Mouse (Mus musculus): ENCODE measurements around the gene Myct1. TPM values are rescaled to one million over a fixed set of nuclear protein-coding genes. Genes with fewer than 3 reads are reported as not detected.

Myct1 gene
- total RNA-seq (2021): 1 to 10 TPM; 1.0 to 1.3 TPM
- long read RNA-seq: 0 reads

- no peak for DNase-seq (ENCODE audit: low spot score in 2 of 2)
Measured at GRCm38 (mm10) chr10:5593464-5593863, at the start of gene Myct1. Gene Myct1 (plus strand): TSS chr10:5593775.

GRCm38 (mm10) chr10:5546428-5546827 is 47.1 kb upstream of the Myct1 start:
- no peak for DNase-seq (ENCODE audit: low spot score in 2 of 2)

- DNase-seq (ENCODE audit: low spot score in 2 of 2): no peak
Measured at GRCm38 (mm10) chr10:5547769-5548168, 45.8 kb upstream of the Myct1 start.

- no peak for DNase-seq (ENCODE audit: low spot score in 2 of 2)
Measured at GRCm38 (mm10) chr10:5548651-5549050, 44.9 kb upstream of the Myct1 start.

GRCm38 (mm10) chr10:5549871-5550167 is 43.8 kb upstream of the Myct1 start:
- no peak for DNase-seq (ENCODE audit: low spot score in 2 of 2)

- peak; percentile 48 to 64 for DNase-seq (ENCODE audit: low spot score in 2 of 2)
Measured at GRCm38 (mm10) chr10:5550168-5551021, 43.2 kb upstream of the Myct1 start.

GRCm38 (mm10) chr10:5551382-5551781 is 42.2 kb upstream of the Myct1 start, which contains the start of gene Syne1:
Gene Syne1 (minus strand): TSS chr10:5551482.
- no peak for DNase-seq (ENCODE audit: low spot score in 2 of 2)

GRCm38 (mm10) chr10:5554941-5555340 is 38.6 kb upstream of the Myct1 start:
- DNase-seq (ENCODE audit: low spot score in 2 of 2): peak; percentile 19 to 30

- DNase-seq (ENCODE audit: low spot score in 2 of 2): no peak
Measured at GRCm38 (mm10) chr10:5558808-5559207, 34.8 kb upstream of the Myct1 start.

- no peak for DNase-seq (ENCODE audit: low spot score in 2 of 2)
Measured at GRCm38 (mm10) chr10:5560526-5560925, 33.0 kb upstream of the Myct1 start.

GRCm38 (mm10) chr10:5561706-5562105 is 31.9 kb upstream of the Myct1 start:
- no peak for DNase-seq (ENCODE audit: low spot score in 2 of 2)

GRCm38 (mm10) chr10:5568991-5569390 is 24.6 kb upstream of the Myct1 start:
- DNase-seq (ENCODE audit: low spot score in 2 of 2): no peak

GRCm38 (mm10) chr10:5570059-5570458 is 23.5 kb upstream of the Myct1 start:
- no peak for DNase-seq (ENCODE audit: low spot score in 2 of 2)

GRCm38 (mm10) chr10:5571332-5571731 is 22.2 kb upstream of the Myct1 start:
- DNase-seq (ENCODE audit: low spot score in 2 of 2): no peak

- no peak for DNase-seq (ENCODE audit: low spot score in 2 of 2)
Measured at GRCm38 (mm10) chr10:5573328-5573727, 20.2 kb upstream of the Myct1 start.

GRCm38 (mm10) chr10:5591061-5591460 is 2.5 kb upstream of the Myct1 start:
- no peak for DNase-seq (ENCODE audit: low spot score in 2 of 2)

- no peak for DNase-seq (ENCODE audit: low spot score in 2 of 2)
Measured at GRCm38 (mm10) chr10:5591996-5592395, 1.6 kb upstream of the Myct1 start.

- no peak for DNase-seq (ENCODE audit: low spot score in 2 of 2)
Measured at GRCm38 (mm10) chr10:5594457-5594856, 882 bp downstream of the Myct1 start.

GRCm38 (mm10) chr10:5596559-5596958 is 3.0 kb downstream of the Myct1 start:
- DNase-seq (ENCODE audit: low spot score in 2 of 2): no peak

- DNase-seq (ENCODE audit: low spot score in 2 of 2): peak; percentile 69 to 81
Measured at GRCm38 (mm10) chr10:5600123-5600522, 6.5 kb downstream of the Myct1 start.

- DNase-seq (ENCODE audit: low spot score in 2 of 2): no peak
Measured at GRCm38 (mm10) chr10:5603512-5603911, 9.9 kb downstream of the Myct1 start.

- DNase-seq (ENCODE audit: low spot score in 2 of 2): no peak
Measured at GRCm38 (mm10) chr10:5604371-5604770, 10.8 kb downstream of the Myct1 start.

- no peak for DNase-seq (ENCODE audit: low spot score in 2 of 2)
Measured at GRCm38 (mm10) chr10:5608874-5609273, 15.3 kb downstream of the Myct1 start.
